Mouse (Mus musculus): ENCODE data around the gene Gprc5d. TPM values are rescaled to one million over a fixed set of nuclear protein-coding genes. Genes with fewer than 3 reads are reported as not detected.

Gene Gprc5d
- not detected for total RNA-seq (2023)

DNA sequence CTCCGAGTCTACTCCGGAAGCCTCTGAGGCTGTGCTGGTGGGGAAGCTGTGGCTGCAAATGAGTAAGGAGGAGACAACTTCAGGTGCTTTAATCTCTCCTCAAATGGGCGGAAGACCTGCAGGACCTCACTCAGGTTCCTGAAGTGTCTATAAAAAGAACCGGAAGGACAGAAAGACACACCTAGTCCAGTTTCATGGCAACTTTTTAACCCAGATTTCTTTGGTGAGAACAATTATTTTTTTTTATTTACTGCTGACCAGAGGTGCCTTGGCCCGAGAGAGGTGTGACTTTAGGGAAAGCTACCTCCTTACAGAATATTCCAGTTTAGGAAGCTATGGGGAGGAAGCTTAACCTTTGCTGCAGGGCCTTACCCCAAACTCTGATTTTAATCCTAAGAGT lies at the start of gene Gprc5d:
Gprc5d (minus strand) TSS at position 101 of the 400 bp plus-strand sequence.

DNA sequence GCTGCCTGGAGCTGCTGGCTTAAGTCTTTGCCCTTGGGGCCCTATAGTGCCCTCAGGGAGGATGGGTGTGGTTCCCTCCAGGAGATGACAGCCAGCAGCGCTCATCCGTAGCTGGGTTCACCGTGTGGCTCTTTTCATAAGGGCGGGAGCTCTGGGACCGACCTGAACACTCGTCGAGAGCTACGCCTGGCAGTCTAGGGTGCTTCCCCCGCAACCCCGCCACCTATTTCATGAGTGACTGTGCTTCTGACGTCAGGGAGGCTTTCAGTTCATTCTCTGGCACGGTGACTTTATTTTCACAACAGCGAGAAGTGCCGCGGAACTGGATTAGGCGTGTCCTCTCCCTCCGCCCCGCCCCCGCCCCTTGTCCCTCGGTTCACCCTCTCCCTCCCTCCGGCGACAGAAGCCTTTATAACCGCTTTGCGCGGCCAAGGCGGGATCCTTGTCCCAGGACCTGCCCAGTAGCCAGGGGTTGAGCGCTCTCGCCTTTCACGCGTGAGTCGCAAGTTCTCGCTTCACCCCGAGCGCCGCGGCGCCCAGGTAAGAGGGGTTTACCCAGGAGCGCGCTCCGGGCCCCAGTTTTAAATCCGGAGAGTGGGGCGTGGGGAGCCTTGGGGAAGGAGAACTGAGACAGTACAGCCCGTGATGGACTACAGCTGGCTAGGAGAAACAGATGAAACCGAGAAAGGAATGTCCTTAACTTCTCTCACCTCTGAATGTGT lies 52.7 kb downstream of the Gprc5d start, which contains the start of gene Gprc5a:
Gprc5a (plus strand) TSS at position 416 of the 722 bp plus-strand sequence.

Other genes with a start within 250 kb of the Gprc5d start
- 1 to 10 TPM; 2.4 to 4.0 TPM for gene Gpr19, start 219.7 kb downstream of the Gprc5d start, total RNA-seq (2023)
- gene Cdkn1b, start 197.9 kb downstream of the Gprc5d start, total RNA-seq (2023), result 100 to 1,000 TPM; 125 to 136 TPM
- not detected for gene Apold1, start 136.6 kb downstream of the Gprc5d start, total RNA-seq (2023)
- gene Ddx47, start 106.7 kb downstream of the Gprc5d start, total RNA-seq (2023), result 10 to 100 TPM; 76.2 to 79.9 TPM
- 1 to 10 TPM; 1.8 to 4.9 TPM for gene Gprc5a, start 52.6 kb downstream of the Gprc5d start, total RNA-seq (2023)
- gene Fam234b, start 79.7 kb upstream of the Gprc5d start, total RNA-seq (2023), result 10 to 100 TPM; 18.7 to 33.4 TPM
- 100 to 1,000 TPM; 149 to 170 TPM for gene Hebp1, start 79.7 kb upstream of the Gprc5d start, total RNA-seq (2023)
- gene Gsg1, start 136.1 kb upstream of the Gprc5d start, total RNA-seq (2023), result 1 to 10 TPM; 1.5 to 1.6 TPM
- not detected for gene Pbp2, start 192.1 kb upstream of the Gprc5d start, total RNA-seq (2023)
- 10 to 100 TPM; 92.6 to 97.8 TPM for gene Emp1, start 244.3 kb upstream of the Gprc5d start, total RNA-seq (2023)